Mouse (Mus musculus) monocyte, adult 2 months (primary cell): ENCODE data around the gene Ddah1.
"Not testable (repeated sequence)": the region's sequence is repeated elsewhere in the genome, so short reads cannot be mapped to it uniquely, and the experiment has no call there.

Source experiments
- DNase-seq, 2 experiments: peaks; one replicate each; pipeline ENCODE4 v3.0.0; 2022; ENCODE audit warnings: low spot score in 2 of 2, low read depth in 1 of 2

Gene Ddah1

DNA sequence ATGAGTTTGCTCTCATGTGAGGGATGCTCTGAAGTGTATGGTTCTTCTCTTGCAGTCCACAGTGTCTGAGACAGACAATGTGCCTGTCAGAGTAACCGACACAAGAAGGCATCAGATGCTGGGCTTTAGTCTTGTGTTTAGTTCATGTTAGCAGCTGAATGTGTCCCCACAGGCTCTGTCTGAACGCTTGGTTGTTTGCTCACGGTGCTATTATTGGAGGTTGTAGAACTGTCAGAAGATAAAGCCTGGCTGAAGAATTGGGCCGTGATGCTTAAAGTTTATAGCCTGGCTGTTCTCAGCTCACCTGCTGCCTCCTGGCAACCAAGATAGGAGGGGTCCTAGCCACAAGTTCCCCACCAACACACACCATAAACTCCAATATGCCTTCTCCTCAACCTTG lies 104.0 kb downstream of the Ddah1 start:
- no peak for DNase-seq

DNA sequence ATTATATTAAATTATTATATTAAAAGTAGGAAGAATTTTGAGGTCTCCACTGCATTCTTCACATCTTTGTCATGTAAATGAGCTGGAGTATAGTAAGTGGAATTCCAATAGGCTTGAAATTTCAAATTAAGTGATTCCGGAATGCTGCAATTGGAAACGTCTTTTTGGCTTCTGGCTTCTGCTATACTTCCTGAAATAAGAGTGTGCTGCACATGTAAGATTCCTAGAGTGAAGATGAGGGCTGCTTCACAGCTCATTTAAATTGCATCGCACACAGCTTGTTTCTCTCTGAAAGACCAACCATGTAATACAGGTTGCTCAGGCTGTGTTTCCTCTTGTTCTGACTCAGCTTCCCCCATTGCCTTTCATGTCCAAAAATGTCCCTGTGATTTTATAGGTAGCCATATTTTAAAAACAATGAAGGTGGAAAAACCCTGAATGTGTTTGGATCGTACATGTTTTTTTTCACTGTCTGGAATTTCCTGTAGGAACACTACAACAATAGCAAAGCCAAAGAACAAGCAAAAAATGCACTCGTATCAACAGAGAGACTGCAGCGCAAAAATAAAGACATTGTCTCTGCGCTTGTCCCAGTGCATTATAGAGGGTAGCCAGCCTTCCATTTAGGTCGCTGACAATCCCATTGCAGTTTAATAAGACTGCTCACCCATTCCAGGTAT lies 105.7 kb downstream of the Ddah1 start:
- no peak for DNase-seq

DNA sequence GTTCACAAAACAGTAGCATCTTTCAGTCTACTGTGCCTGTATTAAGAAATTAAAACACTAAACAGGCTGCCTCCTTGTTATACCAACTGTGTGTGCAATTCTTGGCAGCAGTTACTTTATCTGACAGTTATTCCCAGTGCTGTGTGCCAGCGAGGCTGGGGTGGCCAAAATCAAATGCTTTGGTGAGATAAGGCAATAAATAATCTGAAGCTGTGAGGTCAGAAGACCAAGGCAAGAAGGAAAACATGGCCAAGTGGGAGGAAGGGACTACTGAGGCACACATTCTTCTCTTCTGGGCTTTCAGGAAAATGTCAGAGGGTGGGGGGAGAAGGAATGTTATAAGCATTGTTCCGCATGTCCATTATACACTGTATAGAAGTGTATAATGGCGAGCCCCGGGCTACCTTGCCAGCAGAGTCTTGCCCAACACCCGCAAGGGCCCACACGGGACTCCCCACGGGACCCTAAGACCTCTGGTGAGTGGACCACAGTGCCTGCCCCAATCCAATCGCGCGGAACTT lies 106.3 kb downstream of the Ddah1 start:
- no peak for DNase-seq

DNA sequence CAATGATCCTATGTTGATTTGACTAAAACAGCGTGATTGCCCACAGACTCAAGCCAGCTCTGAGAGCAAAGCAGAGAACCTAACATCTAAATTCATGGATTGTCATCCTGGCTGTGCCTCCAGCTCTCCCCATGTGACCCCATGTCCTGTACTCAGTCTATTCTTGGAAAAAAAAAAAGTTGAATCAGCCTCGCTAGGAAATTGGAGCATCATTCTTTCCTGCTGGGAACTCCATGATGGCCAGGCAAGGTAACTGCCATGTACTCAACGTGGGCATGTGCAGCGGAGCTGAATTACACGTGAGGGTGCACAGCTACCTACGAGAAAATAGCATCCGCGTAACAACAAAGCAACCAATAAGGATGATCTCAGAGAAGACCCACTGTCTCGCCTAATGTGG lies 114.2 kb downstream of the Ddah1 start:
- no peak for DNase-seq

DNA sequence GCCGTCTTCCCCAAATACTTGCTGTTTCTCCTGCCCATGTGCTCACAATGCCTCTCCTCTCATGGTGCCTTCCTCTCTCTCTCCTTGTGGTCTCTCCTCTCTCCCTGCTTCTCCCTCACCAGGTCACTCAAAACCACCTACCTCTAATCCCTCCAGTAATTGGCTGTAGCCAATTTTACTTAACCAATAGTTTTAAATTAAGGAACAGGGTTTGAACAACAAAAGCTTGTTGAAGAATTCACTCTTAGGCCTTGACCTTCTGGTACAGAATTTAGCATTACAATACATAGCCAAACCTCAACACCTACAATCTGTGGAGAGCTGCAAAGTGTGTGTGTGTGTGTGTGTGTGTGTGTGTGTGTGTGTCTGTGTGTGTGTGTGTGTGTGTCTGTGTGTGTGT lies 114.8 kb downstream of the Ddah1 start:
- DNase-seq, result no peak

DNA sequence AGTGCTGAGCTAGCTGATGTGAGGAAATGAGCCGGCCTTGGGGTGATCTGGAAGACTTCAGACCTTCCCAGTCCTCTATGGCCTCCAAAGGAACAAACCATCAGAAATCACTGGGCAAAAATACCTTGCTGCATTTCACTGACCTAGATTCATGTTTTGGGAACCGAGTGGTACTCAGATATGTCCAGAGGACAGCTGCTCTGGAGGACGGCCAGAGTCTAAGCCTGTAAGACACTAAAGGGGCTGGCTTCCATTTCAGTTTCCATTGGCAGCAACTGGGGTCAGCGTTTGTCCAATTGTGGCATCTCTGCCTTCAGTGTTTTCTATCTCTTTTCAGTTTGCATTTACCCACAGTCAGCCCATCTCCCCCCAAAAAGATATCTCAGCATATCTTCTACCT lies 115.7 kb downstream of the Ddah1 start:
- no peak for DNase-seq

DNA sequence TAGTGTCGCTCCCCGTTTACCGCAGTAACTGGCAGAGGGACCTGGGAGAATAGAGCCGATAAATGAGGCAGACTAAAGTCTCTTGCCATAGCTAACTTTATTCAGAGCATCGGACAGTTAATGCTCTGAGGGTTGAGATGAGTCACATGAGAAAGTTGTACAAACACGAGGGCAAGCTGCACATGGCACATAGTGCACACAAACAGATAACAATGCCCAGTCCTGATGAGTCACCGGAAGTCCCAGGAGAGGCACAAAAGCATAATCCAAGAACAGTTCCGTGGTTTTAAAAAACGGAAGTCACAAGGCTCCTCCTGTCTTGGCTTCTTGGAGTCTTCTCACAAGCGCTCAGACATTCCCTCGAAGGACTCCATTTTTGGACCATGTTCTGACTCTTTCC lies 117.6 kb downstream of the Ddah1 start:
- DNase-seq, result no peak

DNA sequence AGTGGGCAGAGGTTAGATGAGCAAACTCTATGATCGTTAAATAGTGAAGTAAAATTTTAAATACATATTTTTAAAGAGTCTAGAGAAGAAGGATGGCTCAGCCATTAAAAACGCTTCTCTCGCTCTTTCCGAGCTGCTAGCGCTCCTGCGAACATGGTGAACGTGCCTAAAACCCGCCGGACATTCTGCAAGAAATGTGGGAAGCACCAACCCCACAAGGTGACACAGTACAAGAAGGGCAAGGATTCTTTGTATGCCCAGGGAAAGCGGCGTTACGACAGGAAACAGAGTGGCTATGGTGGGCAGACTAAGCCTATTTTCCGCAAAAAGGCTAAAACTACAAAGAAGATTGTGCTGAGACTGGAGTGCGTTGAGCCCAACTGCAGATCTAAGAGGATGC lies 120.4 kb downstream of the Ddah1 start:
- not testable (repeated sequence) for DNase-seq

DNA sequence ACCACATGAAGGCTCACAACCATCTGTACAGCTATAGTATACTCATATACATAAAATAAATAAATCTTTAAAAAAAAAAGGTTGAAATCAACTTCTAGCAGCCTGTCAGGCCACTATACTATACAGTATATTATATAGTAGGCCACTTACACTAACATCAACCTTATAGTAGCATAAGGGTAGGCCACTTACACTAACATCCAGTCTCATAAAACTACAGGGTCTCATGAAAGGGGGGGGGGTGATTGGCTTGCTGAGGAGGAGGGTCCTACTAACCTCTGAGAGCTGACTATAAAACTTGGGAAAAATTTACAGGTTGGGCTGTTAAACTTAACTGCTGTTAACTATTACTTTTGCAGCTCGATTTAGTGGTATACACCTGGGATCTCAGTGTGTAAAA lies 121.9 kb downstream of the Ddah1 start:
- DNase-seq, result no peak

DNA sequence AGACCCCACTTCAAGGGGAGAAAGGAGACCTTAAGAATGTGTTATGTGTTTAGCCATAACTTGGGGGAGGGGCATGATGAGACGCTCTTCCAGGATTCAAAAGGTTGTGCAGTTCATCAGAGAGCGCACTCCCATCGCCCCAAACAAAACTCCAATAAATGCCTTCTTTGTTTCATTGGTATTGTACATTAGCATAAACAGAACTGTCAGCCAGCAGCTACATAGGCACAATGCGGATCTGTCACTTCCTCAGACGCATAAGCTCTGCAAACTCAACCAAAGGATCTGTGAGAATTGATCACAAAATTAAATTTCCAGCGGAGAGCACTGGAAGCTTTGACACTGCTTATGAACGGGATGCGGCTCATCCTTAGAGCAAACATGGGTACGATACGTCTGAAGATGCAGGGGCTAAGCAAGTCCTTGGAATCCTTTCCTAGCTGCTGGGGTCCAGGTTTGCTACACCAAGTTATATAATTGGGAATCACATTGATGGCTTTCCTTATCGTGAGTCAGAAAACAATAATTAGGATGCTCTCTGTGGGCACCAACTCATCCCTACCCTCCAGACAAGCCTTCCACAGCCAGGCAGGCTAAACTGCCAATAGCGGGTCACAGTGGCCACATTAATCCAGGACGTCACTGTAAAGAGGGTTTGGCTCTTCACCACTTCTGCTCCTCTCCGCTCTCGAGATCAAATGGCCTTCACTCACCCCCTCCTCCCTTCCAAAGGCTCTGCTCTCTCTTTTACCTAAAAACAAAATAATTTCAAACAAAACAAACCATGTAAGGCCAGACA lies 123.8 kb downstream of the Ddah1 start:
- DNase-seq, result no peak

DNA sequence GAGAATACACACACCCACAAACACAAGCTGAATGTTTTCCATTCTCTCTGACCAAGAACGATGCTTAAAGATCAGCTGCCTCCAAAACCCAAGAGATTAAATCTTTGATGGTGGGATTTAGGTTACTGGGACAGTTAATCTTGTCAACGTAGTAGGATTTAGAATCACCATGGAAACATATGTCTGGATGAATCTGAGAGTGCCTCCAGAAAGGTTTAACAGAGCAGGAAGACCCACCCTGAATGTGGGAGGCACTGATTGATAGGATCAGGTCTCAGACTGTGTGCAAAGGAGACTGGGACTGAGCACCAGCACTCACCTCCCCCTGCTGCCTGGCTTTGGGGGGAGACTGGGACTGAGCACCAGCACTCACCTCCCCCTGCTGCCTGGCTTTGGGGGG lies 124.8 kb downstream of the Ddah1 start:
- DNase-seq, result no peak

DNA sequence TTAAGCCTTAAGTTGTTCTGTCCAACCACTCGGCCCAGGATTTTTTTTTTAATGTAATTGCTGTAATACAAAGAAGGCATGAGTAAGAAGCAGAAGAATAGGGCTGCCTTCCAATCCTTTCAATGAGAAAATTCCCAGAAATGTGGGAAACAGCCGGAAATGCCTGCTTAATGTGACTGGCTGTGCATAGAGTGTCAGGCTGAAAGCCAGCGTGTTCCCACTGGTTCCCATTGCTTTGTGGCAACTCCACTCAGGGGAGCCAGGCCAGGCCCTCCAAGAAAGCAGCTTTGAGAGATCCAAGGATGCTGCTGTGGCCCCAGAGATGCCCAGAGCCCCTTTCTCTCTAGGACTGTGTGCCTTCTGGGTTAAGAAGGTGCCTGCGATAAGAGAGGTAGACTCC lies 126.9 kb downstream of the Ddah1 start:
- DNase-seq, result no peak

DNA sequence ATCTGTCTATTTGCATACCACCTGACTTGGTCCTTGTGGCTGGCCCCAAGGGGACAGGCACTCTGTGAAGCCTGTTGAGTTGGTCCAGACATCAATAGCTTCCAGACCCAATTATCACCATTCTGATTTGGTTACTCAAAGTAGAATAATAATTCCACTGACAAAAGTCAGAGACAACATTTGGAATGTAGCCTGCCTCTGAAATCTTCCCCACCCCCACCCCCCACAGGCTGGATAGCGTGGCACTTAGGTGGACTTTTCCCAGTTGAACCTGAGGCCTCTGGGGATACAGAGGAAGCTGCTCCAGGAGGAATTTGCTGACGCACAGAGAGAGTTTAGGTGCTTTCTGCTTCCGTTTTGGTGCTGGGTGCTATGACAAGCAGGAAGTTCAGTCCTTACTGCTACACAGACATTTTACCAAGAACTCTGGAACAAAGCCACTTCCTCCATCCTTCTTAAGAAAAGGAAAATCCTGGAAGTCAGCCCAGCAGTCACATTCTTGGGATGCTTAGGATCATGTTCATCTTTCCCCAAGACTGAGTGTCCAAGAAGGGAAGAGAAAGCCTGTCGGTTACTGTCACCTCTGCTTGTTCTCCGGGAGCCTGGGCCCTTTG lies 127.5 kb downstream of the Ddah1 start:
- no peak for DNase-seq

DNA sequence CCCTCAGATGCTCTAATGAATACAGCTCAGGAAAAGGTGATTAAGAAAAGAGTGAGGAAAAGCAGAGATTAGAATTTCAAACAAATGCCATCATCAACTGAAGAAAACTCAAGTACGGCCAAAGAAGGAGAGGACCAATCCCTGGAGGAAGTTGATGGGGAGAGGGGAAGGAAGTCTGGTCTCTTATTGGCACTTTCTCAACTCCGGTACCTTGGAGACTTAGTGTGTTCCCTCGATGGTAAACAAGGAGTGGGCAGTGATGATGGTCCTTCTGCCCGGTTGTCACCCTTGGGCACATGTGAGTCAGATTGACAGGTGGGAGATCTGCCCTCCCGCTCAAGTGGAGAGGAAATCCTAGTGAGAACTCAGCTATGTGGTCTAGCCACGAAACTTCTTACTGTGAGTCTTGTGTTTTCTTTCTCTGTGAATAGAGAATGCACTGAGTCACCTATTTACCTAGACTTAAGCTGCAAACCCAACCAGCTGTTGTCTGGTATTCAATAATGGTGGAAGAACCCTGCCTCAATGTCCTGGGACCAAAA lies 129.0 kb downstream of the Ddah1 start:
- DNase-seq, result no peak

DNA sequence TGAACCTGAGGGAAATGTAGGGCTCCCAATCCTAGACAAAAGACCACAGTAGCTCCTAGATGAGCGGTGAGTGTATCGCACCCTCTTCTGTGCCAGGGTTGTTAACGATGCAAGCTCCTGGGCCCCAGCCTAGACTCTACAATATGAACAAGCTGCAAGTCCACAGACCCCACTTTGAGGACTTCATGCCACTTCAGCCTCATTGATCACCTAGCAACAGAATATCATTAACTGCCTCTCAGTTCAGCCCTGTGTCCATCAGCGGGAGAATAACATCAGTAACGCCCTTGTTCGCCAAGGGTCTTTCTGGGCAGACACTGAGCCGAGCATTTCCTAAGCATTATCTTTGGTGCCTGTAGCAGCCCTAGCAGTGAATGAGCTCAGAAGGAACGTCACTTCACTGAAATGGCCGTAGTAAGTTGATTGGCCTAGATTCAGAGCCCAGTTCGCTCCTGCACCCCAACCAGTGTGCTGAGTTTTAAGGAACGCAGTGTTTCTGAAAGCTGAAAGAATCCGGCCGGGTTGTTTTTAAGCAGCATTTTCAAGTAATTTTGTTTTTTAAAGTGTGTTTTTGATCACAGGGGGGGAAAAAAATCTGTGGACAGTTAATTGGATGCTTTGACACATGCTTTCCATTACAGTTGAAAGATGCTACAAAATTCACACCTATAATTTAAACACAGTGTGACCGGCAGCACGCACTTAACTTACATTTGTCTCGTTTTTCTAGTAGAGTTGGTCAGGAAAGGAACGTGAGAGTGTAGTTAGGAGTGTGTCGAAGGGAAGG lies 132.1 kb downstream of the Ddah1 start:
- DNase-seq, result no peak

DNA sequence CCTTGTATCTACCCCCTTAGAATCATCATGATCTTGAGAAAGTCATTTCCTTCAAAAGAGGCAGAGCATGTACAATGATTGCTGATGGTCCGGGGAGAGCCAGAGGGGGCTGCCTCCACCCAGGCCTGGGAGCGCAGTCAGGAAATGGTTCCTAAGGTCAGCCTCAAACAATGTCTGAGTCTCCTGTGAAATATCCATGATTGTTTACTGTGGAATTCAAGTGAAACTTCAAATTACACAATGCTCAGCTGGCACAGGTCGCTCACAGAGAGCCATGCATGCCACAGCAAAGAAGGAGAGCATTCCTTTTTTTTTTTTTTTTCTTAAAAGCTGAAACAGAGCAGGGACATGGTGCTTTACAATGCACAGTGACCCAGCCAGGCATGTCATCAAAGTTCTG lies 134.0 kb downstream of the Ddah1 start:
- DNase-seq, result no peak

DNA sequence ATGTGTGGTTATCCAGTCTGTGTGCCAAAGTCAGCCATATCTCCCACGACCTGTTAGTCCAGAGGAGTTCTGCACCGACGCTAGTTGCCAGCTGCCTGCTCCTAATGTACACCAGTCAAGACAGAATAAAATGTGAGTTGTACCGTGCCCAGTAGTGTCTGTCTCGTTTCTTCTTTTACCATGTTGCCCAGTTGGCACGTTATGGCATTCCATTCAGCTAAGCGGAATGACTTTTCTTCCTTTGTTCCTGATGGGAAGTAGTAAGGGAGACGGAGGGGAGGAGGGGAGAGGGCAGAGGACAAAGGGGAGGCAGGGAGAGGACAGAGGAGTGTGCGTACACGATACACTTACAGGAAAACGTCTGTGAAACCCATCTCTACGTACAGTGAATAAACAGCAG lies 135.7 kb downstream of the Ddah1 start:
- DNase-seq, result no peak

DNA sequence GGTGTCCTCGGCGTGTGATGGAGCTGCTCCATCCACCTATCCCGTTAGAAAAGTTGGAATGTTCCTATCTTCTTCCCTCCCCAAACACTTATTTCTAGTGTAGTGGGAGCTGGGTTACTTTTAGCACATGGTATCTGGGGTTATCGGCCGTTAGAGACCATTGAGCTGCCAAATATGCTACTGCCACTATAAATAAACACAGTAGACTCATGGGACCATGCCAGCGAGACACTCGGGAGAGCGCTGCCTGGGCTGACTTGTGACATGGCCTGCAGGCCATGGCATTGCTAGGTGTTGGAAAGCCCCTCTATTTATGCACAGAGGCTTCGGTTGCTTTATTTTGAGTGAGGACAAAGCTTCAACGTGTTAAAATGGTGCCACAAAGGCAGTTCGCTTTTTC lies 139.3 kb downstream of the Ddah1 start:
- no peak for DNase-seq

DNA sequence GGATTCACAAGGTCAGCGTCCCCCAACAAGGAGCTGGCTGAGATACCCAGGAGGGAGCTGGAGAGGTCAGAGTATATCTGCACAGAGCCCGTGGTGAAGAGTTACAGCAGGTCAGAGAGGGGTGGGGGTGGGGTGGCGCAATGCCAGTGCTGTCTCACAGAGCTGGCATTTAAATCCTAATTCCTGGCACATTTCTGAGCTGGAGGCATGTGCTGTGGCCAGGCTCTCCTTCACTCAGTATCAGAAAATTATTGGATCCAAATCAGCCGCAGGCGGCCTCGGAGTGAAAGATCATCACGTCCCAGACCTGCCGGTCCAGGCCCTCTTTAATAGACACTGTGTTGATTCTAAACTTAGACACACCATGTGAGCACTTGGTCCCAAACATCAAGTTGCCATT lies 141.4 kb downstream of the Ddah1 start:
- DNase-seq, result no peak

DNA sequence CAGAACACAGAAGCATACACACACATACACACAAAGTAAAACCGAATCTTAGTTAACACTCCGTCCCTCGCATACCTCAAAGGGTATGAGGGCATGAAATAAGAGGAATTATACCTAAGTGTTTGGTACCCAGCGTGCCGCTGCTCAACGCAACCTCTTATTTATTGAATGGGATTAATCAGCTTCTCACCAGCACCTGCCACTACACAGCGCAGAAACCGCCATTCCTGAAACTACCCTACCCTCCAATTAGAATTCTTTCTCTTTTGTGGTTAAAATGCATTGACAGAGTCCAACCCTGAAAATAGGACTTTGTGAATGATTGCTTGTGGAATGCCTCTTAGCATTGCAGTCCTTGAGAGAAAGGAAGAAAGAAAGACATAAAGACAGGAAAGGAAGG lies 145.1 kb downstream of the Ddah1 start:
- no peak for DNase-seq
